Mouse (Mus musculus): ENCODE data around the gene Miga2. TPM values are rescaled to one million over a fixed set of nuclear protein-coding genes. Genes with fewer than 3 reads are reported as not detected.

The Miga2 gene
- 10 to 100 TPM; 16.3 to 16.8 TPM for total RNA-seq (2021)
- long read RNA-seq, experiment 1, transcript Miga2-201 (16 exons, 3,381 nt): major isoform, 8 of 19 reads
- long read RNA-seq, experiment 1, partial matches to known transcripts: 3 of 19 reads
- long read RNA-seq, experiment 1, other reads (novel, unspliced or antisense): 8 of 19 reads
- long read RNA-seq, experiment 2, transcript Miga2-201 (16 exons, 3,381 nt): major isoform, 5 of 15 reads
- long read RNA-seq, experiment 2, partial matches to known transcripts: 0 of 15 reads
- long read RNA-seq, experiment 2, other reads (novel, unspliced or antisense): 10 of 15 reads

GRCm38 (mm10) chr2:30363773-30364650 lies at the start of gene Miga2:
Miga2 (plus strand) TSS chr2:30364233.
- intact Hi-C loops (cut with DNase I; ENCODE audit: low total_unique reads): no loop called here
- peak; percentile 99 for DNase-seq

DNA sequence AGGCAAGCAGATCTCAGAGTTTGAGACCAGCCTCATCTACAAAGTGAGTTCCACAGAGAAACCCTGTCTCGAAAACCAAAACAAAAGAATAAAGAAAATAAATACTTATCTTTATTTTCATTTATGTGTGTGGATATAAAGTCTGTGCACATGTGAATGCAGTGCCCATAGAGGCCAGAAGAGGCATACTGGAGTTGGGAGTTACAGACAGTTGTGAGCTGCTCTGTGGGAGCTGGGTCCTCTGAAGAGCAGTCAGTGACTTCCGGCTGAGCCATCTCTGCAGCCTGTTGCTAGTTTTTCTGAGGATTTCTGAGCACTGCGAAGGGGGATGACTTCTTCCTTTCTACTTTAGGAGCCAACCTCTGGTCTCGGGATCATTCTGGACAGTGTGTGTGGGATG lies 47.9 kb upstream of the Miga2 start:
- intact Hi-C loops (cut with DNase I; ENCODE audit: low total_unique reads): no loop called here
- DNase-seq: no peak

- intact Hi-C loops (cut with DNase I; ENCODE audit: low total_unique reads): no loop called here
Measured at GRCm38 (mm10) chr2:30316955-30317354, 47.1 kb upstream of the Miga2 start.

DNA sequence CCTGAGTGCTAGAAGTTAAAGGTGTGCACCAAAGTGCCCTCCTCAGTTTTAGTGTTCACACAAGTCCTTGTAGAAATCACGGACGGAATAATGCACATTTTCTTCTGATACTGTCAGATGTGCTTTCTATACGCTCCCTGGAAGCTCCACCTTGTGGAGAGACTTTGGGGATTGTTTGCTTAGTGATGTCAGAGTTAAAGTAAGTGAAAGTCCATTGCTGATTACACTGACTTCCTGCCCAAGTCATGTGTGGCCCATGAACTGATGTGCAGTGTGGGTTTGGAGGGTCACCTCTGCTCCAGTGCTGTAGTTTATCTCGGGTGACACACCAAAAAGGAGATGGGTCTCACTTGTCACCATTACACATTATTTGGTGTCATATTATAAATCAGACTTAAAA lies 44.8 kb upstream of the Miga2 start:
- DNase-seq: no peak
- intact Hi-C loops (cut with DNase I; ENCODE audit: low total_unique reads): no loop called here

More at GRCm38 (mm10) chr2:30316955-30317354, 47.1 kb upstream of the Miga2 start:
- no peak for DNase-seq

GRCm38 (mm10) chr2:30323111-30323510 lies 40.9 kb upstream of the Miga2 start:
- intact Hi-C loops (cut with DNase I; ENCODE audit: low total_unique reads): no loop called here
- no peak for DNase-seq

DNA sequence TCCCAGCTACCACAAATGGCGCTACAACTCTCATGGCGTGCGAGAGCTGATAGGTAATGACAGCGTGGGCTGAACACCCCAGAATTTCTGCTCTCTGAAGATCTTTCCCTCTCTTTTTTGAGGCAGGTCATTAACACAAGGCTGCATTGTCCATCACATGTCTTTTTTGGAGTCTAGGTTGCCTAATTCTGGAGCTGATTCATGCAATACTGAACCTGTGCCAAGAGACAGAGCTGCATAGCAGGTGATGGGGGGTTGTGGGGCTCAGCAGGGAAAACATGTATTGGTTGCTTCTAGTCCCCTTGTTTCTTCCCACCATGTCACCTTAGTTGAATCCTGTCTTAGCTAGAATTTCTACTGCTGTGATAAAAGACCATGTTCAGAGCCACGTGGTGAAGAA lies 38.7 kb upstream of the Miga2 start:
- intact Hi-C loops (cut with DNase I; ENCODE audit: low total_unique reads): no loop called here
- DNase-seq: no peak

DNA sequence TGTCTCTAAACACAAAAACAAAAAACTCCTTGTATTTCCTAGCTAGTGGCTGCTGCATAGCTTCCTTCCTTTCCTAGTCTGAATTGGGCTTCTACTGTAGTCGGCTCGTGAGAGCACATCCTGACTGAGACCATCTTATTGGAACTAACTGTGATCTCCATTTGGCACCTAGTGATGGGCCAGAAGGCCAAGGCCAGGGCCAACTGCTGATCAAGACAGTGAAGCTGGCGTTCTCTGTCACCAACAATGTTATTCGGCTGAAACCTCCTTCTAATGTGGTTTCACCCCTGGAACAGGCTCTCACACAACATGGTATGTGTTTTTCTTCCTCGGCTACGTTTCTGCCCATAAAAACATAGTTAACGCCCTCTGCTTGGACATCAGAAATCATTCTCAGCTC lies 36.8 kb upstream of the Miga2 start:
- intact Hi-C loops (cut with DNase I; ENCODE audit: low total_unique reads): no loop called here
- DNase-seq: no peak

- intact Hi-C loops (cut with DNase I; ENCODE audit: low total_unique reads): no loop called here
- no peak for DNase-seq
Measured at GRCm38 (mm10) chr2:30328791-30329190, 35.2 kb upstream of the Miga2 start.

GRCm38 (mm10) chr2:30335324-30335723 lies 28.7 kb upstream of the Miga2 start:
- intact Hi-C loops (cut with DNase I; ENCODE audit: low total_unique reads): no loop called here
- DNase-seq: no peak

DNA sequence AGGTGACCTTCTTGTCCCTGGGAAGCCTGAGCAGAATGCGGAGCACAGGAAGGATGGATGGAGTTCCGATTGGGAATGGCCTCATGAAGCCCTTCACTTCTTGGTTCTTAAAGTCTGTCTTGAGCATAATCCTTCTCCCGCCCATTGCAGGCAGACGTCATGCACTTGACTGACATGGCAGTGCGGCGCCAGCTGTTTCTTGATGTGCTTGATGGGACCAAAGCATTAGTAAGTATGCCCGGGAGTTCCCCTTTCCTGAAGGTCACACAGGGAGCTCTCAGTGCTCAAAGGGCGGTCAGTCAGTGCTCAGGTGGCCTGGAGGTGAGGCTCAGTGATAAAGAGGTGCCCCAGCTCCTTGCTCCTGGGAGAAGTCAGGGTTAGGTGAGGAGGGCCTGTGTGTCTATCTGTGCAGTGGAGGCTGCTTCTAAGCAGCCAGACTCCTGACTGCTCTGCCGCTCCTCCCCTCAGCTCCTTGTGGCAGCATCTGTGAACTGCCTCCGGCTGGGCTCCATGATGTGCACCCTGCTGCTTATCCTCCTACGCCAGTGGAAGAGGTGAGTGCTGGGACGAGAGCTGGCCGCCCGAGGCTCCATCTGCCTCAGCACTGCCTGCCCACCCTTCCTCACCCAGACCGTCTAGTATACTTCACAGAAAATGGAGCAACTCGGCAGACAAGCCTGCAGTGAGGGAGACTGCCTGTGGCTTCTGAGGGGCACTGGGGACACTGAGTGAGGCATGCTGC lies 27.7 kb upstream of the Miga2 start:
- intact Hi-C loops (cut with DNase I; ENCODE audit: low total_unique reads): no loop called here
- no peak for DNase-seq

DNA sequence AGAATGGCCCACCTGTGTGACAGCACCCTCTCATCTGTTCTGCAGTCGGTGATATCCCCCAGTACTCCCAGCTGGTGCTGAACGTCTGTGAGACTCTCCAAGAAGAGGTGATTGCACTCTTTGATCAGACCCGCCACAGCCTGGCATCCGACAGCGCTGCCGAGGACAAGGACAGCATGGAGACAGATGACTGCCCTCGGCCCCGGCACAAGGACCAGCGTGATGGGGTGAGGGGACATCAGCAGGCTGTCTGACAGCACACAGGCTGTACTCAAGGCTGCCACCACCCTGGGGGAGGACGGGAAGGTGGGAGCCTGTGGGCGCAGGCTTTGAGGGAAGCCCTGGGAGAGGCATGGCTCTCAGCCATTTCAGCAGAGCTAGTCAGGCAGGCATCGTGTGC lies 26.9 kb upstream of the Miga2 start:
- DNase-seq: no peak
- intact Hi-C loops (cut with DNase I; ENCODE audit: low total_unique reads): no loop called here

DNA sequence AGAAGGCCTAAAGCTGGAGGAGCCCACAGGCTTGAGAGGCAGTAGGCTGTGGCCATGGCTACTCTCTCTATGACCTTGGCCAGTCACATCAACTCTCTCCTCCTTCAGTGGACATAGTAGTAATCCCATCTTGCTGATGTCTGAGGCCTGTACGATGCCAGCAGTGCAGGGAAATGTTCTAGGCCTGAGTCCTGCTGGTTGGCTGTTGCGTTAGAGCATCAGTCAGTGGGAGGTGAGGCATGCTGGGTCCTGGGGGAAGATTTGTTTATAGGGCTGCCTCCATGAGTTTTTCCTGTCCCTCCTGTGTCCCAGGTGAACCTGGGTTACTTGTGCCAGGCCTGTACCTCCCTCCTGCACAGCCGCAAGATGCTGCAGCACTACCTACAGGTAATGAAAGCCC lies 22.0 kb upstream of the Miga2 start:
- intact Hi-C loops (cut with DNase I; ENCODE audit: low total_unique reads): no loop called here

DNA sequence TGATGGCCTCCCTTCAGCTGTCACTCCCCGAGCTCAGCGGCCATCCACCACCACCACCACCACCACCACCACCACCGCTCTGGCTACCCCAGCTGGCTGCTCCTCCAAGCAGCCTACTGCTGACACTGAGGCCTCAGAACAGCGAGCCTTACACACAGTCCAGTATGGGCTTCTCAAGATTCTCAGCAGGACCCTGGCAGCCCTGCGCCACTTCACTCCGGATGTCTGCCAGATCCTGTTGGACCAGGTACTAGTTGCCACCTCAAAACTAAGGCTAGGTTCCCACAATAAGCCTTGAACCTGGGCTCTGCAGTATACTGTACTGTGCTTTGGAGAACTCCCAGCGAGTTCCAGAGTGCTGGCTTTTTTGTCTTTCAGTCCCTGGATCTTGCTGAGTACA lies 21.5 kb upstream of the Miga2 start:
- intact Hi-C loops (cut with DNase I; ENCODE audit: low total_unique reads): no loop called here
- DNase-seq: peak; percentile 1

More for the DNA sequence above, 22.0 kb upstream of the Miga2 start:
- peak; percentile 1 for DNase-seq

DNA sequence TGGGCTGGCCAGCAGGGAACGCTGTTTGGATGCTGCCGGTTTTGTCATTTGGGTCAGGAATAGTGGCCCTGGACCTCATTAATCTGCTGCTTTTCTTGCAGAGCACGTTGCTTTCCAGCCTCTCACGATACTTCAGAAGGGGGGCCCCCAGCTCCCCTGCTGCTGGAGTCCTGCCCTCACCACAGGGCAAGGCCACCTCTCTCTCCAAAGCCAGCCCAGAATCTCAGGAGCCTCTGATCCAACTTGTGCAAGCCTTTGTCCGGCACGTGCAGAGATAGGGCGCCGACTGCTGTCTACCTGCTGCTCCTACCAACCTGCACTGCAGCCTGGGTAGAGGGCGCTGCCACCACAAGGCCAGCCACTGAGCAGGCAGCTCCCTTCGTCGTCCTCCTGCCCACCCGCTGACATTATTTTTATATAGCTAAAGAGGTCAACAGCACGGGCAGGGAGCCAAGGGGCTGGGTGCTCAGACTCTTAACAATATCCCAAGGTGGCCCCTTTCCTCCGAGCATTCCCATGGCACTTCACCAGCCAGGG lies 20.4 kb upstream of the Miga2 start:
- intact Hi-C loops (cut with DNase I; ENCODE audit: low total_unique reads): no loop called here
- DNase-seq: peak; percentile 5

DNA sequence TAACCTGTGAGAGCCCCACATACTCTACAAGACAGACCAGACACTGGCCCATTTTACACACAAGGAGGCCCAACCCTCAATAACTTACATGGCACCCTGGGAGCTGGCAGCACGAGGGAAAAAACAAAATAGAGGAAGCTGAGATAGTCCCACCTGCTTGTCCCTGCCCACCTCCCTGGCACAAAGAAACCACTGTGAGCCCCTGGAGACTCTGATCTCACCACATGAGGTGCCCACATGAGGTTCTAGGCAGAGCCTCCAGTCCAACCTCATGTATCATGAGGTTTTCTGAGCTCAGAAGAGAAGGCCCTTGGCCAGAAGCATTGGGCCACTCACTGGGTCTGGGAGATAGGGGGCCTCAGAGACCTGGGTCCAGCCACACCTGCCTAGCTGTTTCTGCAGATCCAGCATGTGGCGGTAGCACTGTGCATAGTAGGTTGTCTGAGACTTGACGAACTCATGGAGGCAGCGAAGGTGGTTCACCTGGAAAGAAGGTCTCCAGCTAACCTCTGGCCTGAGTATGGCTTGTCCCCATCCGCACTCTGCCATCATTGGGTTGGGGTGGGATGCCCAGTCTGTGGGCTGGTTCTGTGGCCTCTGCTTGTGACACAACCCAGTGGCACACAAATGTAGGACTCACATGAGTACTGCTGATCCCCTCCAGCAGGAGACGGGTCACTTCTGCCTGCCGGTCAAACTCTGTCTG lies 17.9 kb upstream of the Miga2 start:
- no peak for DNase-seq

GRCm38 (mm10) chr2:30349196-30349595 lies 14.8 kb upstream of the Miga2 start:
- intact Hi-C loops (cut with DNase I; ENCODE audit: low total_unique reads): no loop called here
- no peak for DNase-seq

More for the DNA sequence above, 17.9 kb upstream of the Miga2 start:
- intact Hi-C loops (cut with DNase I; ENCODE audit: low total_unique reads): no loop called here

DNA sequence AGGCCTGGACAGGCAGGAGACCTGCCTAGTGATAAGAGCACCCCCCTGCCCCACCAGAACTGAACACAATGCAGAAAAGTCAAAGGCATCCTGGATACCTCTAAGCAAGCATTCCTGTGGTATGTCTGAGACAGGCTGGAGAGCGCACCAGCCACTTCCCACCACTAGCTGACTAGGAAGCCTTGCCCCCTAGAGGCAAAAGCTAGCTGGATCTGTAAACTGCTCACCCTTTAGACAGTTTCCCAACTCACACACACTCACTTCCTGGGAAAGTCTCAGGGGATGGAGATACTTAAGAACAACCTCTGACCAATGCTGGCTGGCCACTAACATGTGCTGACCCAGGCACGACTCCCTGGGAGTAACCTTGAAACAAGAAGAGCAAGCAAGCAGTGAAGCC lies 12.9 kb upstream of the Miga2 start:
- no peak for DNase-seq
- intact Hi-C loops (cut with DNase I; ENCODE audit: low total_unique reads): no loop called here

- DNase-seq: no peak
- intact Hi-C loops (cut with DNase I; ENCODE audit: low total_unique reads): no loop called here
Measured at GRCm38 (mm10) chr2:30355861-30356260, 8.2 kb upstream of the Miga2 start.

DNA sequence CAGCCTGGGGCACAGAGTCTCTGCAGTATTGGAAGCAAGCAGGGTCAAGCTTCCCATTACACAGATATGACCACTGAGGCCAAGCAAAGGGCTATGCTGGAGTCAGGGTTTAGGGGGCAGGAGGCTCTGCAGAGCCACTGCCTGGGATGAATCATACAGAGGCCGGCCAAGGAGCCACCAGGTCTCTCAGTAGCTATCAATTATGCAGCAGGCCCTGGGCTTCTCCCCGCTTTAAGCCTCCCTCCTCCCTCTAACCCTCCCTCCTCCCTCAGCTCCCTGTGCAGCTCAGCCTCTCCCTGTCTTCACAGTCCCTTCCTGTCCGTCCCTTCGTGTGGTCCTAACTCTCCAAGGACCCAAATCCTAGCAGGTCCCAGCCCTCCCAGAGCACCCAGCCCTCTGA lies 7.8 kb upstream of the Miga2 start:
- no peak for DNase-seq
- intact Hi-C loops (cut with DNase I; ENCODE audit: low total_unique reads): no loop called here
